Mouse (Mus musculus) intestine, embryonic 16.5 days (tissue): ENCODE results near the gene Map4k2. TPM values are rescaled to one million over a fixed set of nuclear protein-coding genes. Genes with fewer than 3 reads are reported as not detected.
A peak's percentile ranks its signal among the peaks of the same experiment; 100 is the strongest.

Experiments
- ATAC-seq: fragments of 200-750 bp; cut with Nextera tagmentation; 2 replicates; pipeline ENCODE4 v1.8.0; 2017; ENCODE audit warnings: moderate TSS enrichment, moderate library complexity
- H3K27ac ChIP-seq: fragments of 300-500 bp; sonication (generic); 2 replicates; pipeline ENCODE4 v1.5.1; 2014; ENCODE audit warnings: mild to moderate bottlenecking, low read length
- H3K27me3 ChIP-seq: fragments of 300-500 bp; sonication (generic); replicated peaks from 2 replicates; pipeline ENCODE4 v1.6.1; 2014; ENCODE audit warnings: low read length, control low read depth, mixed read lengths; ENCODE audit not compliant: control insufficient read depth, insufficient read depth
- H3K36me3 ChIP-seq: fragments of 300-500 bp; sonication (generic); 2 replicates; pipeline ENCODE4 v1.6.1; 2014; ENCODE audit warnings: low read length, control low read depth; ENCODE audit not compliant: control insufficient read depth, insufficient read depth
- H3K4me1 ChIP-seq: fragments of 300-500 bp; sonication (generic); 2 replicates; pipeline ENCODE4 v1.6.1; 2014; ENCODE audit warnings: low read length, control low read depth, mixed read lengths; ENCODE audit not compliant: control insufficient read depth, insufficient read depth
- H3K4me2 ChIP-seq: fragments of 300-500 bp; sonication (generic); 2 replicates; pipeline ENCODE4 v1.6.1; 2014; ENCODE audit warnings: low read depth, low read length, control low read depth
- H3K4me3 ChIP-seq: fragments of 300-500 bp; sonication (generic); 2 replicates; pipeline ENCODE4 v1.5.1; 2014; ENCODE audit warnings: mild to moderate bottlenecking, low read length
- H3K9ac ChIP-seq: fragments of 300-500 bp; sonication (generic); 2 replicates; pipeline ENCODE4 v1.6.1; 2014; ENCODE audit warnings: low read depth, low read length
- H3K9me3 ChIP-seq: fragments of 300-500 bp; sonication (generic); 2 replicates; pipeline ENCODE4 v1.6.1; 2016; ENCODE audit warnings: low read length, control low read depth; ENCODE audit not compliant: control insufficient read depth
- WGBS: fragments of 180-500 bp; shearing (Covaris S2); extraction: QIAGEN DNeasy Blood & Tissue Kit; methylation state at CpG from one replicate; pipeline ENCODE4 v1.1.7; 2014; 5-methylcytosine and 5-hydroxymethylcytosine counted together
- microRNA-seq: library from miRNA; unstranded; fragments of <30 nt; microRNA quantifications from one replicate; pipeline ENCODE4, GENCODE M21; 2016
- polyA plus RNA-seq: library from polyadenylated mRNA; unstranded; fragments of >200 nt; fragmentation: Nextera tagmentation; extraction: Ambion mirVana; gene quantifications from 2 replicates; pipeline ENCODE4 v1.2.1, GENCODE M21; 2015

The Map4k2 gene
- polyA plus RNA-seq, 1 experiment from 2014 or later = 10.0 TPM

- peak overlapping the region; percentile 72 for H3K9ac ChIP-seq
- no peaks in the 10 kb centered on the region for H3K36me3 ChIP-seq
- peak; percentile 1; the same call in 1 of the 2 replicates for ATAC-seq
- H3K4me3 ChIP-seq = peak overlapping the region; percentile 71
- peaks cover 25% of the 10 kb centered on the region for H3K27me3 ChIP-seq
- H3K9me3 ChIP-seq = no peaks in the 10 kb centered on the region
- peak overlapping the region; percentile 57; the same call in 1 of the 2 replicates for H3K27ac ChIP-seq
- peak overlapping the region; percentile 100 for H3K4me2 ChIP-seq
- WGBS = 2% methylated on average over 29 of the region's 29 CpGs
- peaks cover 28% of the 10 kb centered on the region for H3K4me1 ChIP-seq
Measured at GRCm38 (mm10) chr19:6400096-6401086, 59.5 kb downstream of the Map4k2 start.

GRCm38 (mm10) chr19:6401131-6401815 is 60.3 kb downstream of the Map4k2 start:
- peak; percentile 47 for ATAC-seq
- Histone ChIP-seq H3K9me3 (no peaks in the 10 kb centered on the region), H3K4me1 (peaks cover 28% of the 10 kb centered on the region), H3K4me2 (peak overlapping the region; percentile 100), H3K27ac (no peak overlapping the region; the same call in 1 of the 2 replicates), H3K4me3 (peak overlapping the region; percentile 71), H3K27me3 (peaks cover 25% of the 10 kb centered on the region), H3K36me3 (no peaks in the 10 kb centered on the region), H3K9ac (peak overlapping the region; percentile 52)
- 0% methylated on average over 32 of the region's 32 CpGs for WGBS

GRCm38 (mm10) chr19:6401951-6402350 is 61.0 kb downstream of the Map4k2 start:
- no peak for ATAC-seq
- Histone ChIP-seq H3K9me3 (no peaks in the 10 kb centered on the region), H3K27ac (no peak overlapping the region; the same call in 1 of the 2 replicates), H3K9ac (peak overlapping the region; percentile 52), H3K4me1 (peaks cover 28% of the 10 kb centered on the region), H3K4me3 (peak overlapping the region; percentile 71), H3K27me3 (peaks cover 25% of the 10 kb centered on the region), H3K4me2 (peak overlapping the region; percentile 100), H3K36me3 (no peaks in the 10 kb centered on the region)
- 11% methylated on average over 9 of the region's 9 CpGs for WGBS

- 85% methylated on average over 10 of the region's 10 CpGs for WGBS
- no peaks in the 10 kb centered on the region for H3K36me3 ChIP-seq
- H3K4me1 ChIP-seq = peaks cover 27% of the 10 kb centered on the region
- peaks cover 25% of the 10 kb centered on the region for H3K27me3 ChIP-seq
- no peak overlapping the region for H3K4me2 ChIP-seq
- H3K27ac ChIP-seq = no peak overlapping the region
- no peak overlapping the region for H3K4me3 ChIP-seq
- no peak for ATAC-seq
- no peaks in the 10 kb centered on the region for H3K9me3 ChIP-seq
- no peak overlapping the region for H3K9ac ChIP-seq
Measured at GRCm38 (mm10) chr19:6403869-6404268, 62.9 kb downstream of the Map4k2 start.

Small RNAs within 50 kb of the gene (microRNA-seq; reads per million reads assigned to microRNA genes)
- gene Mir6989 = not detected

Other genes with a start within 250 kb of the Map4k2 start
- 0.28 and 0.29 TPM in 2 replicates for gene AC131692.1, start 246.7 kb upstream of the Map4k2 start, polyA plus RNA-seq
- gene Naaladl1, start 235.4 kb upstream of the Map4k2 start, polyA plus RNA-seq = 71.9 and 102 TPM in 2 replicates
- gene Sac3d1, start 222.5 kb upstream of the Map4k2 start, polyA plus RNA-seq = 33.4 and 35.7 TPM in 2 replicates
- 36.8 and 37.0 TPM in 2 replicates for gene Snx15, start 212.8 kb upstream of the Map4k2 start, polyA plus RNA-seq
- 1.1 and 1.8 TPM in 2 replicates for gene Batf2, start 200.2 kb upstream of the Map4k2 start, polyA plus RNA-seq
- 102 and 103 TPM in 2 replicates for gene Arl2, start 199.6 kb upstream of the Map4k2 start, polyA plus RNA-seq
- gene Majin, start 156.7 kb upstream of the Map4k2 start, polyA plus RNA-seq = not detected in 2 replicates
- gene Gpha2, start 114.8 kb upstream of the Map4k2 start, polyA plus RNA-seq = 0.23 and 0.65 TPM in 2 replicates
- 21.0 and 23.5 TPM in 2 replicates for gene Ppp2r5b, start 105.3 kb upstream of the Map4k2 start, polyA plus RNA-seq
- gene Atg2a, start 99.5 kb upstream of the Map4k2 start, polyA plus RNA-seq = 7.4 and 8.4 TPM in 2 replicates
- gene Ehd1, start 64.4 kb upstream of the Map4k2 start, polyA plus RNA-seq = 135 and 158 TPM in 2 replicates
- 1.2 and 1.5 TPM in 2 replicates for gene Cdc42bpg, start 34.7 kb upstream of the Map4k2 start, polyA plus RNA-seq
- gene Men1, start 6.2 kb upstream of the Map4k2 start, polyA plus RNA-seq = 61.3 and 61.4 TPM in 2 replicates
- 94.7 and 103 TPM in 2 replicates for gene Sf1, start 22.6 kb downstream of the Map4k2 start, polyA plus RNA-seq
- gene Pygm, start 43.3 kb downstream of the Map4k2 start, polyA plus RNA-seq = 6.0 and 6.8 TPM in 2 replicates
- gene Rasgrp2, start 58.2 kb downstream of the Map4k2 start, polyA plus RNA-seq = 41.8 and 47.0 TPM in 2 replicates
- 0.73 and 0.97 TPM in 2 replicates for gene Nrxn2, start 77.6 kb downstream of the Map4k2 start, polyA plus RNA-seq
- gene Slc22a12, start 201.9 kb downstream of the Map4k2 start, polyA plus RNA-seq = not detected in 2 replicates